Mouse (Mus musculus): Measurements from ENCODE around the gene Lrrc2.

Gene Lrrc2

DNA sequence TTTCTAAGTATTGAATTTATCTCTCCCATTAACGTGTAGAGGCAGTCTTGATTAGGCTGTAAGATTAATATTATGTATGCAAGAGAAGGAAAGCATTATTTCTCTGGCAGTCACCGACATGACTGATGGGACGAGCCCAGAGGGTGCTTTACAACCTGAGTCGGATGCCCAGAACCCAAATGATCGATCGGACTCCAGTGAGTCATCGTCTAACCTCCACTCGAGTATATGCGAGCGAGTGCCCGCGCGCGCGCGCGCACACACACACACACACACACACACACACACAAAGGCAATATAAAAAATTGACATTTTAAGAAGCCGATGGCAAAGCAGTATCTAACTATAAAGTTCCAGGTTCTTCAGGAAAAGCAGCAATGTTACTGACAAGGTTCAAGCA, 6.0 kb upstream of the Lrrc2 start:
- in situ Hi-C loops (cut with MboI; ENCODE audit: low pct_unique_long_range_greater_than_20kb in 1 of 2, low sequenced_read_pairs in 2 of 2, unreplicated experiment in 1 of 2), result no loop called here

- in situ Hi-C loops (cut with MboI; ENCODE audit: low pct_unique_long_range_greater_than_20kb in 1 of 2, low sequenced_read_pairs in 2 of 2, unreplicated experiment in 1 of 2), result no loop called here
Observed at GRCm38 (mm10) chr9:110945926-110946325, 5.4 kb upstream of the Lrrc2 start, which contains the start of gene Tdgf1. TSS of gene Tdgf1 (minus strand) at chr9:110946158.

GRCm38 (mm10) chr9:110946548-110947044, 4.7 kb upstream of the Lrrc2 start:
- in situ Hi-C loops (cut with MboI; ENCODE audit: low pct_unique_long_range_greater_than_20kb in 1 of 2, low sequenced_read_pairs in 2 of 2, unreplicated experiment in 1 of 2), result no loop called here

- in situ Hi-C loops (cut with MboI; ENCODE audit: low pct_unique_long_range_greater_than_20kb in 1 of 2, low sequenced_read_pairs in 2 of 2, unreplicated experiment in 1 of 2), result no loop called here
Observed at GRCm38 (mm10) chr9:110947261-110947661, 4.1 kb upstream of the Lrrc2 start.

- in situ Hi-C loops (cut with MboI; ENCODE audit: low pct_unique_long_range_greater_than_20kb in 1 of 2, low sequenced_read_pairs in 2 of 2, unreplicated experiment in 1 of 2), result no loop called here
Observed at GRCm38 (mm10) chr9:110947900-110948299, 3.4 kb upstream of the Lrrc2 start.

- in situ Hi-C loops (cut with MboI; ENCODE audit: low pct_unique_long_range_greater_than_20kb in 1 of 2, low sequenced_read_pairs in 2 of 2, unreplicated experiment in 1 of 2), result no loop called here
Observed at GRCm38 (mm10) chr9:110948813-110949310, 2.5 kb upstream of the Lrrc2 start.

DNA sequence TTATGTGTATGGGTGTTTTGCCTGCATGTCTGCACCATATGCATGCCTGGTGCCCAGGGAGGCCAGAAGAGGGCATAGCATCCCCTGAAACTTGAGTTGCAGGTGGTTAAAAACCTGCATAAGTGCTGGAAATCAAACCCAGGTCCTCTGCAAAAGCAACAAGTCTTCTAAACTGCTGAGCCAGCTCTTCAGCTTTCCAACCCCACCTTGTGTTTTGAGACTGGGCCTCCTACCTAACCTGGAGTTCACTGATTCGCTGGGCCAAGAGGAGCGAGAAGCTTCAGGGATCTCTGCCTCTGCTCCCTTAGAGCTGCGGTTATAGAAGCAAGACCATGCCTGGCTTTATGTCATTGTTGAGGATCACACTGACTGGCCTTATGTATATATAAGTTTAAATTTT, 1.2 kb upstream of the Lrrc2 start:
- in situ Hi-C loops (cut with MboI; ENCODE audit: low pct_unique_long_range_greater_than_20kb in 1 of 2, low sequenced_read_pairs in 2 of 2, unreplicated experiment in 1 of 2), result no loop called here

DNA sequence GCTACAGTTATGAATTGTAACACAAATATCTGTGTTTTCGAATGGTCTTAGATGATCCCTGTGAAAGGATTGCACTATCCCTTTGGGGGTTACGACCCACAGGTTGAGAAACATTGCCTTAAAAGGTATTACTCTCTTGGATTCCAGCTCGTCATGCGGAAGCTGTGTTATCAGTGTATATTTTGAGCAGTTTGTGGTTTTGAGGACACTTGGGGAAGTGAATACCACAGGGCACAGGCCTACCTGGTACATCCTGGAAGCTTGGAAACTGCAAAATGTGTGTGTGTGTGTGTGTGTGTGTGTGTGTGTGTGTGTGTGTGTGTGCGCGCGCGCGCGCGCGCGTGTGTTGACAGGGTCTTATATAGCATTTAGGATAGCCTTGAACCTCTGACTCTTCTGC, 521 bp downstream of the Lrrc2 start:
- in situ Hi-C loops (cut with MboI; ENCODE audit: low pct_unique_long_range_greater_than_20kb in 1 of 2, low sequenced_read_pairs in 2 of 2, unreplicated experiment in 1 of 2), result no loop called here

- in situ Hi-C loops (cut with MboI; ENCODE audit: low pct_unique_long_range_greater_than_20kb in 1 of 2, low sequenced_read_pairs in 2 of 2, unreplicated experiment in 1 of 2), result no loop called here
Observed at GRCm38 (mm10) chr9:110952398-110952797, 1.1 kb downstream of the Lrrc2 start.

- in situ Hi-C loops (cut with MboI; ENCODE audit: low pct_unique_long_range_greater_than_20kb in 1 of 2, low sequenced_read_pairs in 2 of 2, unreplicated experiment in 1 of 2), result no loop called here
Observed at GRCm38 (mm10) chr9:110952931-110953549, 1.7 kb downstream of the Lrrc2 start.

GRCm38 (mm10) chr9:110953550-110954461, 2.5 kb downstream of the Lrrc2 start:
- in situ Hi-C loops (cut with MboI; ENCODE audit: low pct_unique_long_range_greater_than_20kb in 1 of 2, low sequenced_read_pairs in 2 of 2, unreplicated experiment in 1 of 2), result no loop called here

DNA sequence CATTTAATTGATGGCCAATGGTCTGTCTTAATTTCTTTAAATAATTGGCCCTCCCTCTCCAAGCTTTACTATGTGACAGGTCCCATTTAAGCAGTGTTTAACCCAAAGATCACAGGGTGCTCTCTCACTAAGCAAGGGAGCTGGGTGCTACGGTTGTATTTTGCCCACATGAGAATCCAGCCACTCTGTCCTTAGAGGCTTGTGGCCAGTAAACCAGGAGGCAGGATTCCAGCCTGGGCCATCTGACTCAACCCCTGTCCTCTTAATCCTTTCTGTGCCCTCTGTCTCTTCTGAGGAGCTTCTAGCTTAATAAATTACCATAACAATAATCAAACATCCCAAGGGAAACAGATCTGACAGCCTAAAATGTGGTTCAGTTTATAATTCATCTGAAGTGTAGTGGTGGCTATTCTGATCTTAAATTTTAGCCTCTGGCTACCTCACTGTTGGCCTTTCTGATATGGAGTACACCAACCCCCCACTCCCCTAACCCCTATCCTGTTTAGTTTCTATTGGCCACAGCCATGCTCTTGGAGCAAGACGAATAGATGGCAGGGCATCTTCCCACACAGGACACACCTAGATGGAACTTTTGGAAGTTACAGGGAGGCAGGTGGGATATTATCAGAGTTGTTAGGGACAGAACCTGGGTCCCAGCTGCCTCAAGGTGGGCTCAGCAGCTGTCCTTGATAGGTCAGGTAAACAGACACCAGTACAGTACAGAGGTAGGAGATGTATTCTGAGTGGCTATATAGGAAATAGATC, 3.5 kb downstream of the Lrrc2 start:
- in situ Hi-C loops (cut with MboI; ENCODE audit: low pct_unique_long_range_greater_than_20kb in 1 of 2, low sequenced_read_pairs in 2 of 2, unreplicated experiment in 1 of 2), result no loop called here

DNA sequence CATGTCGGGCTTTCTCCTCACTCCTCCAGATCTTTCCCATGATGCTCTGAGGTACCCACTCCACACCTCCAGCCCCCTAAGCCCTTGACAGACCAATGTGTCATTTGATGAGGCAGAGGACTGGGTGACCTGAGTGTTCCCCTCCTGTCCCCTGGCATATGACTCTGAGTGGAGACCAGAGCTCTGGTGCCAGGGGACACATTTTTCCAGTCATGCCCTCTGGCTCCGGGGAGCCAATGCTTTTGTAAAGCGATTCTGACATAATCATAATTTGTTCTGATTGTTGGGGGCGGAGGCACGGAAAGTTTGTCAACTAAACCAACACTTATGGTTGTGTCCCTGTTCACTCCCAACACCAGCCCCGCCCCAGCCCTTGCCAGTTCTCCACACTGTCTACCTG, 4.6 kb downstream of the Lrrc2 start:
- in situ Hi-C loops (cut with MboI; ENCODE audit: low pct_unique_long_range_greater_than_20kb in 1 of 2, low sequenced_read_pairs in 2 of 2, unreplicated experiment in 1 of 2), result no loop called here

- in situ Hi-C loops (cut with MboI; ENCODE audit: low pct_unique_long_range_greater_than_20kb in 1 of 2, low sequenced_read_pairs in 2 of 2, unreplicated experiment in 1 of 2), result no loop called here
Observed at GRCm38 (mm10) chr9:110959669-110960068, 8.3 kb downstream of the Lrrc2 start.

- in situ Hi-C loops (cut with MboI; ENCODE audit: low pct_unique_long_range_greater_than_20kb in 1 of 2, low sequenced_read_pairs in 2 of 2, unreplicated experiment in 1 of 2), result no loop called here
Observed at GRCm38 (mm10) chr9:110960230-110961149, 9.1 kb downstream of the Lrrc2 start.

DNA sequence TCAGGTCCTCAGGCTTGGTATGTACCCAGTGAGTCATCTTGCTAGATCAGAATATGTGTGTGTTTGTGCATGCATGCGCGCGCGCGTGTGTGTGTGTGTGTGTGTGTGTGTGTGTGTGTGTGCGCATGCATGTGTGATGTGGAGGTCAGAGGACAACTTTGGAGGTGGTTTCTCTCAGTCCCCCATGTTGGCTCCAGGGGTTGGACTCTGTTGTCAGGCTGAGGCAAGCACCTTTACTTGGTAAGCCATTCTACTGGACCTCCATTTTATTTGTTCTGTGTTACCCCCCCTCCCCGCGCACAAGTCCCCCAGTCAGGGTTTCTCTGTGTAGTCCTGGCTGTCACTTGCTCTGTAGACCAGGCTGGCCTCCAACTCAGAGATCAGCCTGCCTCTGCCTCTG, 10.0 kb downstream of the Lrrc2 start:
- in situ Hi-C loops (cut with MboI; ENCODE audit: low pct_unique_long_range_greater_than_20kb in 1 of 2, low sequenced_read_pairs in 2 of 2, unreplicated experiment in 1 of 2), result no loop called here

GRCm38 (mm10) chr9:110963566-110964115, 12.3 kb downstream of the Lrrc2 start:
- in situ Hi-C loops (cut with MboI; ENCODE audit: low pct_unique_long_range_greater_than_20kb in 1 of 2, low sequenced_read_pairs in 2 of 2, unreplicated experiment in 1 of 2), result no loop called here
